Mouse (Mus musculus) heart, postnatal 25 days (tissue): ENCODE results near the gene Znrd1. TPM values are rescaled to one million over a fixed set of nuclear protein-coding genes. Genes with fewer than 3 reads are reported as not detected.

Experiments
- DNase-seq: peaks from one replicate; pipeline ENCODE4 v3.0.0; 2022; ENCODE audit warnings: low spot score
- intact Hi-C: fragments of 180-260 bp; cut with DNase I; formaldehyde crosslinking; loops from one replicate; pipeline ENCODE4 v1.15.1; 2025
- total RNA-seq, 2 experiments: library from RNA; stranded (reverse); gene quantifications; 2 replicates each; pipeline ENCODE4 v1.2.3; 2021

The Znrd1 gene
- total RNA-seq, 2 experiments from 2014 or later: 25.9 to 27.4 TPM

- DNase-seq: no peak
- intact Hi-C loops: no loop called here
Observed at GRCm38 (mm10) chr17:36972791-36973190, 14.4 kb upstream of the Znrd1 start.

GRCm38 (mm10) chr17:36971172-36971850 lies 13.0 kb upstream of the Znrd1 start:
- no peak for DNase-seq
- intact Hi-C loops: no loop called here

GRCm38 (mm10) chr17:36970316-36970890 lies 12.0 kb upstream of the Znrd1 start:
- no peak for DNase-seq
- intact Hi-C loops: no loop called here

GRCm38 (mm10) chr17:36966875-36967274 lies 8.5 kb upstream of the Znrd1 start:
- intact Hi-C loops: no loop called here
- DNase-seq: no peak

GRCm38 (mm10) chr17:36961125-36961524 lies 2.8 kb upstream of the Znrd1 start:
- intact Hi-C loops: no loop called here
- no peak for DNase-seq

- intact Hi-C loops: loop anchor here (5.0 kb wide), 3 partner anchors 42 to 122 kb away; partner anchors contain the start of genes Gabbr1 and Trim26
- DNase-seq: no peak
Observed at GRCm38 (mm10) chr17:36958884-36959283, 525 bp upstream of the Znrd1 start.

GRCm38 (mm10) chr17:36953062-36953461 lies 5.3 kb downstream of the Znrd1 start:
- intact Hi-C loops: no loop called here
- DNase-seq: no peak

- intact Hi-C loops: no loop called here
- DNase-seq: no peak
Observed at GRCm38 (mm10) chr17:36952631-36953030, 5.7 kb downstream of the Znrd1 start.

GRCm38 (mm10) chr17:36950981-36951947 lies 7.1 kb downstream of the Znrd1 start, which contains the start of gene Ppp1r11:
TSS of gene Ppp1r11 (minus strand) at chr17:36951741.
- peak; percentile 94 for DNase-seq
- intact Hi-C loops: loop anchor here (2.0 kb wide), 1 partner anchor 18 kb away; no protein-coding TSS in a partner anchor

GRCm38 (mm10) chr17:36949265-36949664 lies 9.1 kb downstream of the Znrd1 start:
- no peak for DNase-seq
- intact Hi-C loops: no loop called here

- no peak for DNase-seq
- intact Hi-C loops: no loop called here
Observed at GRCm38 (mm10) chr17:36948286-36948685, 10.1 kb downstream of the Znrd1 start.

GRCm38 (mm10) chr17:36947051-36947819 lies 11.1 kb downstream of the Znrd1 start:
- intact Hi-C loops: no loop called here
- peak; percentile 24 for DNase-seq

- intact Hi-C loops: no loop called here
- no peak for DNase-seq
Observed at GRCm38 (mm10) chr17:36944121-36944775, 14.1 kb downstream of the Znrd1 start.

GRCm38 (mm10) chr17:36943691-36944090 lies 14.7 kb downstream of the Znrd1 start:
- DNase-seq: no peak
- intact Hi-C loops: no loop called here

GRCm38 (mm10) chr17:36942791-36943471 lies 15.4 kb downstream of the Znrd1 start, which contains the start of gene Rnf39:
TSS of gene Rnf39 (plus strand) at chr17:36942918.
- DNase-seq: no peak
- intact Hi-C loops: no loop called here

GRCm38 (mm10) chr17:36942391-36942790 lies 16.0 kb downstream of the Znrd1 start:
- intact Hi-C loops: no loop called here
- DNase-seq: peak; percentile 41

GRCm38 (mm10) chr17:36938056-36938455 lies 20.3 kb downstream of the Znrd1 start:
- no peak for DNase-seq
- intact Hi-C loops: no loop called here

- DNase-seq: peak; percentile 41
- intact Hi-C loops: loop anchor here (2.0 kb wide), 1 partner anchor 19 kb away; the partner anchor contains the start of gene Ppp1r11
Observed at GRCm38 (mm10) chr17:36931806-36932205, 26.6 kb downstream of the Znrd1 start.
